Comparison of ENCODE assay signal across 8 mouse cellular contexts in genomic region chr5:150839688-150840541, GRCm38 (mm10).
A peak's percentile ranks its signal among the peaks of the same experiment; 100 is the strongest.
DNase-seq lines count a peak whose midpoint lies in the region; ATAC-seq lines count a peak whose summit lies in the region.

No protein-coding gene starts in this region.

- H3K27me3 ChIP-seq in embryonic facial prominence, embryonic 14.5 days (replicated peaks; ENCODE audit: control insufficient read depth, insufficient read depth, low read length) = no peaks in the 10 kb centered on the region

- peak overlapping the region; percentile 62 for H3K27ac ChIP-seq in embryonic facial prominence, embryonic 14.5 days (replicated peaks; ENCODE audit: low read depth, low read length)

- H3K9me3 ChIP-seq in embryonic facial prominence, embryonic 14.5 days (ENCODE audit: control insufficient read depth, low read length) = peaks cover 23% of the 10 kb centered on the region

- peaks cover 14% of the 10 kb centered on the region for H3K4me1 ChIP-seq in embryonic facial prominence, embryonic 14.5 days (ENCODE audit: control insufficient read depth, insufficient read depth, low read length)

- peak overlapping the region; percentile 23; the same call in 1 of the 2 replicates for H3K4me2 ChIP-seq in embryonic facial prominence, embryonic 14.5 days (ENCODE audit: low read depth, low read length)

- intact Hi-C loops in heart, postnatal 10 days (cut with DNase I) = no loop called here

- WGBS in embryonic facial prominence, embryonic 14.5 days = 33% methylated on average over 9 of the region's 11 CpGs

- no peaks in the 10 kb centered on the region for H3K36me3 ChIP-seq in embryonic facial prominence, embryonic 14.5 days (ENCODE audit: control insufficient read depth, insufficient read depth, low read length)

- ATAC-seq in embryonic facial prominence, embryonic 14.5 days (ENCODE audit: low read depth) = peak; percentile 89
- ATAC-seq in megakaryocyte, adult 5-6 weeks (ENCODE audit: poor library complexity, severe bottlenecking) = peak; percentile 59

- H3K9ac ChIP-seq in embryonic facial prominence, embryonic 14.5 days (ENCODE audit: low read depth, low read length) = no peak overlapping the region

- no peak overlapping the region for H3K4me3 ChIP-seq in embryonic facial prominence, embryonic 14.5 days (ENCODE audit: low read depth, low read length)

- peak; percentile 91 for DNase-seq in ZHBTc4 (ENCODE audit: low read depth, low spot score)
- DNase-seq in embryonic facial prominence, embryonic 14.5 days (ENCODE audit: low spot score) = peak; percentile 91
- DNase-seq in heart, postnatal 10 days = peak; percentile 53 to 57
- peak; percentile 75 for DNase-seq in kidney, postnatal 14 days
- no peak for DNase-seq in thymus, postnatal 25 days
- no peak for DNase-seq in T-cell, adult 2 months (ENCODE audit: low spot score)
- DNase-seq in layer of hippocampus, adult 9-11 months = no peak

Comparison
In these comparisons a context has a peak if more than half of its experiments do, and no peak if none do; other contexts are left out.
1. DNase-seq: peak in ZHBTc4 (single experiment), embryonic facial prominence, embryonic 14.5 days (single experiment), heart, postnatal 10 days (2 of 2) and kidney, postnatal 14 days (single experiment); none in thymus, postnatal 25 days (single experiment), T-cell, adult 2 months (single experiment) and layer of hippocampus, adult 9-11 months (single experiment).